Mouse (Mus musculus) heart, embryonic 14.5 days (tissue): ENCODE measurements around the gene Cntn4. TPM values are rescaled to one million over a fixed set of nuclear protein-coding genes. Genes with fewer than 3 reads are reported as not detected.

Experiments used
- ATAC-seq: fragments of 200-750 bp; cut with Nextera tagmentation; 2 replicates; pipeline ENCODE4 v1.8.0; 2017; ENCODE audit warnings: low read depth, moderate TSS enrichment; ENCODE audit not compliant: insufficient number of reproducible peaks, insufficient read depth, low FRiP score
- H3K27ac ChIP-seq, 2 experiments: fragments of 200-500 bp in 1 of 2; fragments of 300-500 bp in 1 of 2; sonication (generic) in 1 of 2; replicated peaks in 1 of 2; 2 replicates each; pipeline ENCODE4 v1.5.1; 2012 to 2014; ENCODE audit warnings: low read depth in 2 of 2, low read length in 2 of 2, control low read depth in 1 of 2, mild to moderate bottlenecking in 1 of 2, mixed read lengths in 1 of 2; ENCODE audit not compliant: control insufficient read depth in 1 of 2, insufficient read depth in 1 of 2
- H3K27me3 ChIP-seq: fragments of 300-500 bp; sonication (generic); 2 replicates; pipeline ENCODE4 v1.6.1; 2014; ENCODE audit warnings: mild to moderate bottlenecking, low read length, control low read depth; ENCODE audit not compliant: control insufficient read depth, insufficient read depth
- H3K36me3 ChIP-seq: fragments of 300-500 bp; sonication (generic); 2 replicates; pipeline ENCODE4 v1.6.1; 2014; ENCODE audit warnings: mild to moderate bottlenecking, control low read depth, low read length, mixed read lengths; ENCODE audit not compliant: control insufficient read depth, insufficient read depth
- H3K4me1 ChIP-seq, 2 experiments: fragments of 200-500 bp in 1 of 2; fragments of 300-500 bp in 1 of 2; sonication (generic) in 1 of 2; 2 replicates each; pipeline ENCODE4 v1.6.1; 2012 to 2014; ENCODE audit warnings: low read length in 2 of 2, control low read depth in 1 of 2, mixed read lengths in 1 of 2; ENCODE audit not compliant: control insufficient read depth in 2 of 2, insufficient read depth in 2 of 2
- H3K4me2 ChIP-seq: fragments of 300-500 bp; sonication (generic); 2 replicates; pipeline ENCODE4 v1.6.1; 2014; ENCODE audit warnings: mild to moderate bottlenecking, low read length
- H3K4me3 ChIP-seq, 2 experiments: fragments of 200-500 bp in 1 of 2; fragments of 300-500 bp in 1 of 2; sonication (generic) in 1 of 2; 2 replicates each; pipeline ENCODE4 v1.5.1; 2012 to 2014; ENCODE audit warnings: low read length in 2 of 2, mild to moderate bottlenecking in 2 of 2, control low read depth in 1 of 2, low read depth in 1 of 2, moderate library complexity in 1 of 2; ENCODE audit not compliant: control insufficient read depth in 1 of 2, insufficient read depth in 1 of 2
- H3K9ac ChIP-seq: fragments of 300-500 bp; sonication (generic); 2 replicates; pipeline ENCODE4 v1.6.1; 2014; ENCODE audit warnings: mild to moderate bottlenecking, low read length
- H3K9me3 ChIP-seq: fragments of 300-500 bp; sonication (generic); 2 replicates; pipeline ENCODE4 v1.6.1; 2016; ENCODE audit warnings: low read length, control low read depth; ENCODE audit not compliant: control insufficient read depth
- WGBS: fragments of 180-500 bp; shearing (Covaris S2); extraction: QIAGEN DNeasy Blood & Tissue Kit; methylation state at CpG from one replicate; pipeline ENCODE4 v1.1.7; 2014; 5-methylcytosine and 5-hydroxymethylcytosine counted together
- polyA plus RNA-seq: library from polyadenylated mRNA; unstranded; fragments of >200 nt; fragmentation: Nextera tagmentation; extraction: Ambion mirVana; gene quantifications from 2 replicates; pipeline ENCODE4 v1.2.1, GENCODE M21; 2014

Gene Cntn4
- polyA plus RNA-seq, 1 experiment from 2014 or later: 1.5 TPM

DNA sequence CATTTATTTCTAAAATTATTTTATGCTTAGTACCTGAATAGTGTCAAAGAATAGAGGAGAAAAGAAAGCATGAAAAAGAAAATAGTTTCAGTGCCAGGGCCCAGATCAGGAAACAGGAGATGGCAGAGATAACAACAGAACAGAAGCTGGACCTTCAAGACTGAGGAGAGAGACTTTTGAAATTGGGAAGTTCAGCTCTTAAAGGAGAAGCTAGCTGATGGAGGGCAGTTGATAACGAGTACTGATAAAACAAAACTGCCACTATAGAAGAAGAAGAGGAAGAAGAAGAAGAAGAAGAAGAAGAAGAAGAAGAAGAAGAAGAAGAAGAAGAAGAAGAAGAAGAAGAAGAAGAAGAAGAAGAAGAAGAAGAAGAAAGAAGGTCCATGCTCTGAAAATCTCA lies 1050.2 kb downstream of the Cntn4 start:
- 58% methylated on average over 1 of the region's 1 CpGs for WGBS
- no peak for ATAC-seq

DNA sequence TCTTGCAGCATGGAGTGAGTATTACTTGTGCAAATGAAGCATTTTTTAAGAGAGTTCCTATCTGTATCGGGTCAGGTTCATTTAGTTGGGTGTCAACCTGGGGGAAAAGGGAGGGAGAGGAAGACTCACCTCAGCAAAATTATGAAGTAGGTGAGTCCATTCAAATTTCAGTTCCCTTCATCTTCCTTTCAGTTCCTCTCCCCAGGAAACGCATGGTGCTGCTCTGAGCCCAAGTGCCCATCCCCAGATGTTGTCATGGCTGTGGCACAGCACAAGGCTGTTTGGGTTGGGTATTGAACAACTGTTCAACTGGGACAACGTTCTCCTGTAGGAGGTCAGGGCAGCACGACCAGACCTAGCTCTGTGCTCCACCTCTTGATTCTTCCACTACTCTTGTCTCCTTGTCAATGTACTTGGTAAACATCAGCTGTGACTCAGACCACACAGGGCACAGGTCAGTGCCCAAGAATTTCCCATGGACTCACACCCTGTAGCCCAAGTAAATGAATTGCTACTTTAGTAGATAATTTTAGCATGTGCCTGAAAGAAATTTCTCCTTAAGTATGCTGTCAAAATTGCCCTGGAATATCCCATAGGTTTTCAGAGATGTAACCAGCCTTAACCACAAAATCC lies 1052.3 kb downstream of the Cntn4 start:
- Histone ChIP-seq H3K9me3 (no peaks in the 10 kb centered on the region), H3K4me3 (no peak overlapping the region), H3K36me3 (no peaks in the 10 kb centered on the region), H3K9ac (no peak overlapping the region), H3K4me1 (no peaks in the 10 kb centered on the region), H3K4me2 (no peak overlapping the region), H3K27me3 (no peaks in the 10 kb centered on the region), H3K27ac (no peak overlapping the region)
- WGBS: 74% methylated on average over 4 of the region's 4 CpGs
- ATAC-seq: no peak

More for the DNA sequence above, 1050.2 kb downstream of the Cntn4 start:
- Histone ChIP-seq H3K4me2 (no peak overlapping the region), H3K4me3 (no peak overlapping the region), H3K9ac (no peak overlapping the region), H3K4me1 (no peaks in the 10 kb centered on the region), H3K27me3 (no peaks in the 10 kb centered on the region), H3K27ac (no peak overlapping the region), H3K9me3 (no peaks in the 10 kb centered on the region), H3K36me3 (no peaks in the 10 kb centered on the region)

DNA sequence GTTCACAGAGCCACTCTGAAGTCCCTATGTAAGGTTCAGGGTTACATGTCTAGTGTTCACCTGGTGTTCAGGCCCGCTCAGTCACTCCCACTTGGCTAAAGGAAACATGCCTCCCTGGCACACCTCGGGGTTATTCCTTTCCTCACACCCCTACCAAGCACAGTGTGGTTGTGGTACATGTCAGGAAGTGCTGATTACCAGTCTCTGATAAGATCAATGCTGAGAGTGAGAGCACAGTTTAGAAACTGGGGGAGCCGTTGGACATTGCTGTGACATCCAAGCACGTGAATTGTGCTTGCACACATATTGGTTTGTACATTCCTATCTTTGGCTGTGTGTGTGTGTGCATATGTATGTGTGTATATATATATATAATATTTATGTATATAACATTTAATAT lies 1055.1 kb downstream of the Cntn4 start:
- H3K9me3 ChIP-seq: no peaks in the 10 kb centered on the region
- H3K27me3 ChIP-seq: no peaks in the 10 kb centered on the region
- no peak overlapping the region for H3K4me2 ChIP-seq
- no peaks in the 10 kb centered on the region for H3K4me1 ChIP-seq
- H3K4me3 ChIP-seq: no peak overlapping the region
- no peak overlapping the region for H3K9ac ChIP-seq
- H3K27ac ChIP-seq: no peak overlapping the region
- H3K36me3 ChIP-seq: no peaks in the 10 kb centered on the region
- 60% methylated on average over 4 of the region's 4 CpGs for WGBS
- ATAC-seq: no peak

DNA sequence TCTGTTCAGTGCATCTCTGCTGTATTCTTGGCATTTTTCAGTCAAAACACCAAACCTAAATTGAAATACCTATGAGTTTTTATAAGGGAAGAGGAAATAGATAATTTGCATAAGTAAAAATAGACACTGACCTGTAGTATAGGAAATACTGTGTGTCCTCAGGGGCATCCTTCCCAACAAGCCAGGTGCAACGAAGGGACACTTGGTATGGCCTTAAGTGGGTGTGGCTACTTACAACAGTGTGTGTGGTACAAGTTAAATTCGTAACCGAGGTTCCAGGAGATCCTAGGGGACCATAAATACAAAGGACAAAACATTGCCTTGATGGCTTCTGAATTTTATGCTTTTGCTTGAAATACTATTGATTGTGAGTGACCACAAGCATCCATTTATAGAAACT lies 1060.8 kb downstream of the Cntn4 start:
- no peak overlapping the region for H3K4me2 ChIP-seq
- 71% methylated on average over 3 of the region's 3 CpGs for WGBS
- no peak overlapping the region for H3K9ac ChIP-seq
- ATAC-seq: no peak
- no peaks in the 10 kb centered on the region for H3K27me3 ChIP-seq
- H3K4me3 ChIP-seq: no peak overlapping the region
- no peaks in the 10 kb centered on the region for H3K36me3 ChIP-seq
- no peaks in the 10 kb centered on the region for H3K4me1 ChIP-seq
- no peak overlapping the region for H3K27ac ChIP-seq
- H3K9me3 ChIP-seq: no peaks in the 10 kb centered on the region

DNA sequence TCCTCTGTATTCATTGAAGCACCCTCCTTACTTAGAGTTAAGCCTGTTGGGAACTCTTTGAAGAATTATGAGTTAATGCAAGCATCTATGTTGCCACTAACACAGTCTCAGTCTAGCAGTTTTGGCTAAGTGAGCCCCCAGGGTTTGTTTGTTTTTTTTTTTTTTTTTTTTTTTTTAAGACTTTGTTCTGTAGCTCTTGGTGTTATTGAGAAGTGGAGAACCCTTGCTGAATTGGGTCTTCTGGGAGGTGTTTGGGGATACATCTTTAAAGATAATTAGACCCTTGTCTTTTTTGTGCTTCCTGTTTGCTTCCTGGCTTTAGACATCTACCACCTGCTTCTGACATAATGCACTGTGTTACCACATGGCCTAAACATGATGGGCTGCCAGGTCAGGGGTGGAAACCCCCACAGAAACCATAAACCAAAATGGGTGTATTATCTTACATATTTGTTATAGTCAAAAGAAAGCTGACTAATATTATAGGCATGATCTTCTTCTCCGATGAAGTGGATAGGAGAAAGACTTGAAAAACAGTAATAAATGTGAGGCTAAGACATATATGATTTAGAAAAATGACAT lies 1062.9 kb downstream of the Cntn4 start:
- Histone ChIP-seq H3K4me2 (no peak overlapping the region), H3K9ac (no peak overlapping the region), H3K9me3 (no peaks in the 10 kb centered on the region), H3K27me3 (no peaks in the 10 kb centered on the region), H3K36me3 (no peaks in the 10 kb centered on the region), H3K4me1 (no peaks in the 10 kb centered on the region), H3K4me3 (no peak overlapping the region), H3K27ac (no peak overlapping the region)
- WGBS: 82% methylated on average over 1 of the region's 1 CpGs
- ATAC-seq: no peak

DNA sequence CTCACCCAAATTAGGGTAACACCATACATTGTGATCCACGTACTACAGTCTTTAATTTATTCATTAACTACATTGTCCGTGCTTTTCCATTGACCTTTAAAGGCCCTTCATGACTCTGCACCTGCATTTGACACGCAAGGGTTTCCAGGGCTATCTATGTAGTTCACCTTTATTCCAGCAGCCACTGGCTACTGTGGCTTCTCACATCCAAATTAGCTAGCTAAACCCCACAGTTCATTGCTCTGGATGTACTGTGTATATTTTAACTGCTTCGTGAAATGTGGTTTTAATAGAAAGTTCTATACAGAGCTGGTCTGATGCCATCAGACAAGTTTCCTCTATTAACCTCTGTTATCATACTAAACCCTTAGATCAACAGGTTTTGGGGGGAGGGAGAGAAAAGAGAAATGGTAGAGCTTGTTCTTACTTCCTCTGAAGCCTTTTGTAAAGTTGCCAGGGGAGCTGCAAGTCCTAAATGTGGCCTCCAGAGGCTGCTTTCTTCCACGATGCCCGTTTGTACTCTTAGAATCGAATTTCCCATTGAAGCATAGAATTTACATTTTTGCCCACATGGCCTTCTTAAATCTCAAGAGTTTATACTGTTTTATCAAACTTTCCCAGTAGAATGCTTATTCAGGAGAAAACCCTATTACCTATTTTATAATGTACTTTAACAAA lies 1066.2 kb downstream of the Cntn4 start:
- Histone ChIP-seq H3K4me3 (no peak overlapping the region), H3K36me3 (no peaks in the 10 kb centered on the region), H3K4me1 (no peaks in the 10 kb centered on the region), H3K27ac (no peak overlapping the region), H3K9ac (no peak overlapping the region), H3K4me2 (no peak overlapping the region), H3K9me3 (no peaks in the 10 kb centered on the region), H3K27me3 (no peaks in the 10 kb centered on the region)
- ATAC-seq: no peak
- 73% methylated on average over 7 of the region's 7 CpGs for WGBS

DNA sequence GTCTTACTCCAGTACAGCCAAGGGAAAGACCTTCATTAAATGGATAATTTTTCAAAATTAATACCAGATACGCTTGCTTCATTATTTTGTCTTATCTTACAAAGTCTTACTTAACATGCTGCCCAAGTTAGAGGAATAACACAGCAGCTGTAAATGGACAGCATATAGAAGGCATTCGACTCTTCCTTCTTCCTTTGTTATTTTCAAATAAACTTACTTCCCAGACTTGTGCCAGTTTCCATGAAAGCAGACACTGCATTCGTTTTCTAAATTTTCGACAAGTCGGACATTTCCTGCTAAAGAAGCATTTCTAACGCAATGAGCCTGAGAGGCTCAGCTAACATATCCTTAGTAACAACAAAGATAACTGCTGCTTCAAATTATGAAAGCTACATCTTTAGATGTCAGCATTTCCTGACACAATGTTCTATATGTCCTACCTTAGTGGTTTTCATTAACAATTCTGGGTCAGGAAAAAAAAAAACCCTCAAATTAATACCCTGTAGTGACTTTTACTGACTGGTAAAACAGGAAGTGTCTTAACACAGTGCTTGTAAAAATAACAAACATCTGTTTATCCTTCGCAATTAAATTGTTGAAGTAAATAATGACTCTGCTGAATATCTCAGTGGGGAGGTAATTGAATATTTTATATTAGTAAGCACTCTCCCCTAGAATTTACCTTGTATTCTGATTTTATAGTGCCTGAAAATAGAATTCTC lies 1068.4 kb downstream of the Cntn4 start:
- Histone ChIP-seq H3K9ac (no peak overlapping the region), H3K9me3 (no peaks in the 10 kb centered on the region), H3K4me2 (no peak overlapping the region), H3K4me3 (no peak overlapping the region), H3K4me1 (no peaks in the 10 kb centered on the region), H3K36me3 (no peaks in the 10 kb centered on the region), H3K27ac (no peak overlapping the region), H3K27me3 (no peaks in the 10 kb centered on the region)
- ATAC-seq: no peak
- whole genome bisulfite sequencing: 69% methylated on average over 7 of the region's 7 CpGs
